Mouse (Mus musculus) gastrocnemius, postnatal 36 days (tissue): ENCODE results near the gene Pdcd10. TPM values are rescaled to one million over a fixed set of nuclear protein-coding genes. Genes with fewer than 3 reads are reported as not detected.

Experiments
- DNase-seq, 2 experiments: peaks; one replicate each; pipeline ENCODE4 v3.0.0; 2022
- intact Hi-C: fragments of 180-260 bp; cut with DNase I; formaldehyde crosslinking; loops from one replicate; pipeline ENCODE4 v1.15.1; 2025
- long read RNA-seq, 2 experiments: library from polyadenylated mRNA; stranded (forward); transcript quantifications; one replicate each; pipeline ENCODE4 v2.0.0; 2021
- total RNA-seq, 2 experiments: library from RNA; stranded (reverse); gene quantifications; 2 replicates each; pipeline ENCODE4 v1.2.3; 2021

Gene Pdcd10
- total RNA-seq: 10 to 100 TPM; 12.7 to 14.6 TPM
- long read RNA-seq, experiment 1, transcript Pdcd10-205 (8 exons, 1,927 nt): major isoform, 24 of 30 reads
- long read RNA-seq, experiment 1, partial matches to known transcripts: 0 of 30 reads
- long read RNA-seq, experiment 1, other reads (novel, unspliced or antisense): 4 of 30 reads
- long read RNA-seq, experiment 2, transcript Pdcd10-205 (8 exons, 1,927 nt): major isoform, 35 of 37 reads
- long read RNA-seq, experiment 2, partial matches to known transcripts: 0 of 37 reads
- long read RNA-seq, experiment 2, other reads (novel, unspliced or antisense): 2 of 37 reads

GRCm38 (mm10) chr3:75556695-75557291, at the start of gene Pdcd10:
TSS of gene Pdcd10 (minus strand) at chr3:75556856.
- DNase-seq: peak; percentile 98 to 99
- intact Hi-C loops: no loop called here

GRCm38 (mm10) chr3:75584898-75585297, 28.2 kb upstream of the Pdcd10 start:
- intact Hi-C loops: no loop called here
- no peak for DNase-seq

- intact Hi-C loops: no loop called here
- DNase-seq: no peak
These were observed 26.6 kb upstream of the Pdcd10 start for GRCm38 (mm10) chr3:75583293-75583692.

GRCm38 (mm10) chr3:75579352-75579751, 22.7 kb upstream of the Pdcd10 start:
- no peak for DNase-seq
- intact Hi-C loops: no loop called here

- DNase-seq: no peak
- intact Hi-C loops: no loop called here
These were observed 18.9 kb upstream of the Pdcd10 start for GRCm38 (mm10) chr3:75575582-75575981.

- DNase-seq: no peak
- intact Hi-C loops: no loop called here
These were observed 17.4 kb upstream of the Pdcd10 start for GRCm38 (mm10) chr3:75574074-75574473.

- DNase-seq: peak in 1 of 2 experiments; percentile 78
- intact Hi-C loops: no loop called here
These were observed 636 bp upstream of the Pdcd10 start, which contains the start of gene Serpini1 for GRCm38 (mm10) chr3:75557292-75557691. TSS of gene Serpini1 (plus strand) at chr3:75557547.

GRCm38 (mm10) chr3:75556121-75556694, 448 bp downstream of the Pdcd10 start:
- peak in 1 of 2 experiments; percentile 10 for DNase-seq
- intact Hi-C loops: no loop called here

GRCm38 (mm10) chr3:75551248-75551647, 5.4 kb downstream of the Pdcd10 start:
- DNase-seq: no peak
- intact Hi-C loops: no loop called here

- intact Hi-C loops: no loop called here
- DNase-seq: no peak
These were observed 12.4 kb downstream of the Pdcd10 start for GRCm38 (mm10) chr3:75544287-75544686.

GRCm38 (mm10) chr3:75542852-75543251, 13.8 kb downstream of the Pdcd10 start:
- intact Hi-C loops: no loop called here
- DNase-seq: no peak

GRCm38 (mm10) chr3:75541259-75541658, 15.4 kb downstream of the Pdcd10 start:
- intact Hi-C loops: no loop called here
- DNase-seq: no peak

- no peak for DNase-seq
- intact Hi-C loops: no loop called here
These were observed 22.4 kb downstream of the Pdcd10 start for GRCm38 (mm10) chr3:75534045-75534834.

GRCm38 (mm10) chr3:75531074-75531473, 25.6 kb downstream of the Pdcd10 start:
- intact Hi-C loops: no loop called here
- no peak for DNase-seq

- no peak for DNase-seq
- intact Hi-C loops: no loop called here
These were observed 34.1 kb downstream of the Pdcd10 start for GRCm38 (mm10) chr3:75522527-75522926.

- intact Hi-C loops: no loop called here
- no peak for DNase-seq
These were observed 35.3 kb downstream of the Pdcd10 start for GRCm38 (mm10) chr3:75521314-75521713.

GRCm38 (mm10) chr3:75517631-75518250, 38.9 kb downstream of the Pdcd10 start:
- intact Hi-C loops: loop anchor here (2.0 kb wide), 1 partner anchor 299 kb away; no protein-coding TSS in a partner anchor
- peak; percentile 4 to 13 for DNase-seq

GRCm38 (mm10) chr3:75498961-75499960, 57.4 kb downstream of the Pdcd10 start:
- DNase-seq: no peak

GRCm38 (mm10) chr3:75492913-75493312, 63.7 kb downstream of the Pdcd10 start:
- DNase-seq: no peak

More at GRCm38 (mm10) chr3:75498961-75499960, 57.4 kb downstream of the Pdcd10 start:
- intact Hi-C loops: no loop called here

More at GRCm38 (mm10) chr3:75492913-75493312, 63.7 kb downstream of the Pdcd10 start:
- intact Hi-C loops: no loop called here
